Mouse (Mus musculus): ENCODE measurements around the gene Pgm2. TPM values are rescaled to one million over a fixed set of nuclear protein-coding genes. Genes with fewer than 3 reads are reported as not detected.

Pgm2 gene
- polyA plus RNA-seq, 1 experiment from 2014 or later = 35.2 TPM

DNA sequence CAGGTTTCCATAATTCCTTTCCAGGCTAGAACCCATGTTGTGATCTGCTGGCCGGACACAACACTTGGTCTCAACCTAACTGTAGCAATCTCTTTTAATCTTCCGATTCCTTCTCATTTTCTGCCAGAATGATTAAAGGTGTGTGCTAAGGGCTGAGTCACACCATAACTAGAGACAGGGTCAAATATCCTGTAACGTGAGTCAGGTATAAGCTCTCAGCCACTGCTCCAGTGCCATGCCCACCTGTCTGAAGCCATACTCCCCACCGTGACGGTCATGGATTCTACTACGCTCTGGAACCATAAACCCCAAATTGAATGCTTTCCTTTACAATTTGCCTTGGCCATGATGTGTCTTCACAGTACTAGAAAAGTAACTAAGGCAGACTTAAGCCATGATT is 36.5 kb upstream of the Pgm2 start:
- WGBS = 93% methylated on average over 6 of the region's 6 CpGs
- no peak for DNase-seq (ENCODE audit: low spot score)
- no peaks in the 10 kb centered on the region for H3K36me3 ChIP-seq (ENCODE audit: control insufficient read depth, insufficient read depth, low read length)
- H3K4me1 ChIP-seq (replicated peaks; ENCODE audit: control insufficient read depth, insufficient read depth, low read length) = no peaks in the 10 kb centered on the region
- no peak for ATAC-seq (replicated peaks; ENCODE audit: low FRiP score, low TSS enrichment, low read depth)
- no peak overlapping the region for H3K9ac ChIP-seq (ENCODE audit: low read length)
- H3K27ac ChIP-seq (ENCODE audit: low read depth) = no peak overlapping the region
- H3K4me3 ChIP-seq (ENCODE audit: low read depth, low read length) = no peak overlapping the region
- H3K9me3 ChIP-seq (ENCODE audit: control insufficient read depth, low read length) = peaks cover 3% of the 10 kb centered on the region; the same call in 1 of the 2 replicates
- H3K4me2 ChIP-seq (ENCODE audit: low read length) = no peak overlapping the region
- no peaks in the 10 kb centered on the region for H3K27me3 ChIP-seq (replicated peaks; ENCODE audit: control insufficient read depth, insufficient read depth, low read length)

DNA sequence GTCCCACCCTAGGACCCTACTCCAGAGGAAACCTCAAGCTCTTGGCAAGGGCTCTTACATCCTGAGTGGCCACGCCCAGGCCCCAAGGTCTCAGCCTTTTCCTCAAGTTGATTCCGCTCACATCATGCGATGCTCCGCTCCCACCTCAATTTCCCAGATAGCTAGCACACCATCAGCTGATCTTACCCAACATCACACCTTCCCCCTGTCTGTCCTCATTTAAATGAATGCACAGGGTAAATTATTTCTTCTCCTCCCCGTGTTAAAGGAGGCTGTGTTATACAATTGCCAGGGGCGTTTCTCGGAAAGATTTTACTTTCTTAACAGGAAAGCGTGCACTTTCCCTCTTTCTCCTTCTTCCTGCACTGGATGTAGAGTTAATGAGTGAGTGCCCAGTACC is 31.9 kb upstream of the Pgm2 start:
- DNase-seq (ENCODE audit: low spot score) (no peak), ATAC-seq (replicated peaks; ENCODE audit: low FRiP score, low TSS enrichment, low read depth) (no peak)
- Histone ChIP-seq H3K36me3 (ENCODE audit: control insufficient read depth, insufficient read depth, low read length) (no peaks in the 10 kb centered on the region), H3K27me3 (replicated peaks; ENCODE audit: control insufficient read depth, insufficient read depth, low read length) (no peaks in the 10 kb centered on the region), H3K9me3 (ENCODE audit: control insufficient read depth, low read length) (no peaks in the 10 kb centered on the region), H3K4me3 (ENCODE audit: low read depth, low read length) (no peak overlapping the region), H3K27ac (ENCODE audit: low read depth) (no peak overlapping the region), H3K4me2 (ENCODE audit: low read length) (no peak overlapping the region), H3K9ac (ENCODE audit: low read length) (no peak overlapping the region), H3K4me1 (replicated peaks; ENCODE audit: control insufficient read depth, insufficient read depth, low read length) (no peaks in the 10 kb centered on the region)
- 94% methylated on average over 8 of the region's 8 CpGs for WGBS

DNA sequence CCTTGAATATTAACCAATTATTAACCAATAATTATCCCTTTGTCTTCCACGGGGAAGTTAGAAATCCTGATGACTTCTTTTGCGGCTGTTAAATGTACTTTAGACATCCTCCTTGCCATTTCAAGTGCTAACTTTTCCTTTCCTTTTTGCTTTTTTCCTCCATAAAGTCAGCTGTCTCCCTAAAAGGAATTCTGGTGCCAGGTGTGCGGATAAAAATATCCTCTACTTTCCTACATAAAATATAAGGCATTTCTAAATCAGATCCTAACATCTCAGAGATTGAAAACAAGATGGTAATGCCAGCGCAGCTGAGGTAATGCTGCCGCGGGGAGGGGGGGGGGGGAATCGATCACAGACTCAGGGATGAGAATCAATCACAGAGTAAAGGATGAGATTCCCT is 31.1 kb upstream of the Pgm2 start:
- ATAC-seq (replicated peaks; ENCODE audit: low FRiP score, low TSS enrichment, low read depth) (no peak), DNase-seq (ENCODE audit: low spot score) (no peak)
- no peaks in the 10 kb centered on the region for H3K4me1 ChIP-seq (replicated peaks; ENCODE audit: control insufficient read depth, insufficient read depth, low read length)
- H3K36me3 ChIP-seq (ENCODE audit: control insufficient read depth, insufficient read depth, low read length) = no peaks in the 10 kb centered on the region
- H3K9ac ChIP-seq (ENCODE audit: low read length) = no peak overlapping the region
- no peaks in the 10 kb centered on the region for H3K27me3 ChIP-seq (replicated peaks; ENCODE audit: control insufficient read depth, insufficient read depth, low read length)
- H3K27ac ChIP-seq (ENCODE audit: low read depth) = no peak overlapping the region
- no peaks in the 10 kb centered on the region for H3K9me3 ChIP-seq (ENCODE audit: control insufficient read depth, low read length)
- H3K4me3 ChIP-seq (ENCODE audit: low read depth, low read length) = no peak overlapping the region
- WGBS = 81% methylated on average over 7 of the region's 7 CpGs
- no peak overlapping the region for H3K4me2 ChIP-seq (ENCODE audit: low read length)

DNA sequence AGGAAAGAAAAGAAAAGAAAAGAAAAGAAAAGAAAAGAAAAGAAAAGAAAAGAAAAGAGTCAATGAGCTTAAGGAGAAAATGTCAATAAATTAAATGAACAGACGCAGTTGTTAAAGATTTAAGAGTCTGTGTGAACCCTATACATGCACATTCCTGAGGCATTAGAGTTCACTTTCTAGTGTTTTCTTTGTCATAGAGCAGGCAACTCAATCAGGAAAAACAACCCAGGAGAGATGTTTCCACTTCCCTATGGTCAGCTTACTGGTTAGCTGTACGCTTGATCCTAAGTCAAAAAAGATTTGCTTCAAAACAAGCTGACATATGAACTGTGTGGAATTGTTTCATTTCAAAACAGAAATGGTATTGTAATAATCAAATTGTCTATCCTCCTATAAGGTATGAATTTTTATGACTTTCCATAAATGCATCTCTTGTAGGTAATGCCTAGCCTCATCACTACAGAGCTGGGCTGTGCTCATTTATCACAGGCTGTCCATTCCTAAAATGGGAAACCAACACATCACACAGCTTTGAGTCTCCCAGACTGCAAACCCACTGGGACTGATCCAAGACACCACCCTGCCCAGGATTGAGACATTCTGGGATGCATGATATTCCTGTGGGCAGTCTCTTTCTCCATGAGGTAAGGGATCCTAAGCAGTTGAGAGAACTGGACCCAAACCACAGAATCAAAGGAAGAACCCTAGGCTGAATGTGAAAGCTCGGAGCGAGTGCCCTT is 29.7 kb upstream of the Pgm2 start:
- Histone ChIP-seq H3K36me3 (ENCODE audit: control insufficient read depth, insufficient read depth, low read length) (no peaks in the 10 kb centered on the region), H3K4me2 (ENCODE audit: low read length) (no peak overlapping the region), H3K27me3 (replicated peaks; ENCODE audit: control insufficient read depth, insufficient read depth, low read length) (no peaks in the 10 kb centered on the region), H3K9me3 (ENCODE audit: control insufficient read depth, low read length) (no peaks in the 10 kb centered on the region), H3K4me3 (ENCODE audit: low read depth, low read length) (no peak overlapping the region), H3K27ac (ENCODE audit: low read depth) (no peak overlapping the region), H3K4me1 (replicated peaks; ENCODE audit: control insufficient read depth, insufficient read depth, low read length) (no peaks in the 10 kb centered on the region), H3K9ac (ENCODE audit: low read length) (no peak overlapping the region)
- no peak for DNase-seq (ENCODE audit: low spot score)
- WGBS = 75% methylated on average over 4 of the region's 4 CpGs
- ATAC-seq (replicated peaks; ENCODE audit: low FRiP score, low TSS enrichment, low read depth) = no peak

GRCm38 (mm10) chr5:64063622-64064355 is 29.0 kb upstream of the Pgm2 start:
- ATAC-seq (replicated peaks; ENCODE audit: low FRiP score, low TSS enrichment, low read depth) (no peak), DNase-seq (ENCODE audit: low spot score) (no peak)
- H3K4me3 ChIP-seq (ENCODE audit: low read depth, low read length) = no peak overlapping the region
- H3K9me3 ChIP-seq (ENCODE audit: control insufficient read depth, low read length) = no peaks in the 10 kb centered on the region
- no peak overlapping the region for H3K9ac ChIP-seq (ENCODE audit: low read length)
- WGBS = 72% methylated on average over 11 of the region's 11 CpGs
- H3K27me3 ChIP-seq (replicated peaks; ENCODE audit: control insufficient read depth, insufficient read depth, low read length) = no peaks in the 10 kb centered on the region
- H3K4me1 ChIP-seq (replicated peaks; ENCODE audit: control insufficient read depth, insufficient read depth, low read length) = no peaks in the 10 kb centered on the region
- H3K4me2 ChIP-seq (ENCODE audit: low read length) = no peak overlapping the region
- H3K36me3 ChIP-seq (ENCODE audit: control insufficient read depth, insufficient read depth, low read length) = no peaks in the 10 kb centered on the region
- H3K27ac ChIP-seq (ENCODE audit: low read depth) = no peak overlapping the region

DNA sequence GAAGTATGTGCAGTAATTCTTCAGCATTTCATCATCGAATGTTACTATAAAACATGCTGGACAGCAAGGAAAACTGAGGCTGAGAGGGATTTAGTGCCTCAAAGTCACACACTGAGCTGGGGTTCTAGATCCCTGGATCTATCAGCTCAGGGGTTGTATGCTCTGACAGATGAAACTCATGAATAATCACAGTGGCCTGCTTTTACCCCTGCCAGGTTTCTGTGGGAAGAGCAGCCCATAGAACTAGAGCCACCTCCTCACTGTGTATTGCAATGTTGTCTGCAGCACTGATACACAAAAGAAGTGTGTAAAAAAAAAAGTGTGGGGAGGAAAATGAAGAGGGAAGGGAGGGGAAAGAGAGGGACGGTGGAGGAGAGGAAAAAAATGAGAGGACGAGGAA is 28.3 kb upstream of the Pgm2 start:
- ATAC-seq (replicated peaks; ENCODE audit: low FRiP score, low TSS enrichment, low read depth) (no peak), DNase-seq (ENCODE audit: low spot score) (no peak)
- no peak overlapping the region for H3K9ac ChIP-seq (ENCODE audit: low read length)
- WGBS = 76% methylated on average over 3 of the region's 3 CpGs
- H3K4me2 ChIP-seq (ENCODE audit: low read length) = no peak overlapping the region
- H3K9me3 ChIP-seq (ENCODE audit: control insufficient read depth, low read length) = no peaks in the 10 kb centered on the region
- no peaks in the 10 kb centered on the region for H3K36me3 ChIP-seq (ENCODE audit: control insufficient read depth, insufficient read depth, low read length)
- no peaks in the 10 kb centered on the region for H3K4me1 ChIP-seq (replicated peaks; ENCODE audit: control insufficient read depth, insufficient read depth, low read length)
- H3K27me3 ChIP-seq (replicated peaks; ENCODE audit: control insufficient read depth, insufficient read depth, low read length) = no peaks in the 10 kb centered on the region
- H3K4me3 ChIP-seq (ENCODE audit: low read depth, low read length) = no peak overlapping the region
- no peak overlapping the region for H3K27ac ChIP-seq (ENCODE audit: low read depth)

DNA sequence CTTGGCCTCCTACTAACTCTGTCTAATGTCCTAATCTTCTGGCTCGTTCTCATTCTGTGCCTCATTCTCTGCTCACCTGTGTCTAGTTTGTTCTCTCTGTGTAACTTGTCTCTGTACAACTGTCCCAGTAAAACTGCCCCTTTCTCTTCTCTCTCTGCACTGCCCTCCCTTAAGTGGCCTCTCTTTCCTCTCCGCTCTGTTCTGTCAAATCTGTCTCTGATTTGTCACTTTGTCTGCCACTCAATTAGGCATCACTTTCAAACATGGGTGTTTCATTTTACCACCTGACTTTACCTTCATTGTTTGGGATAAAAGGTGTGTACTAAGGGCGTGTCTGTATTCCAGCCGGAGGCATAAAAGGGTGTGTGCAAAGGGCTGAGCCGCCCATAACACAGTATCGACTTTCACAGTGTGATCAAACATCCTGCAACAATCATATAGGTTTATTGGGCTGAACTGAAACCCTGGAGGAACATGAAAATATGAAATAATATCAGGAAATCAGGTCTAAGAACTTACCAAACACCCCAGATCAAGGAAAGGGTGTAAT is 27.2 kb upstream of the Pgm2 start:
- Histone ChIP-seq H3K9me3 (ENCODE audit: control insufficient read depth, low read length) (no peaks in the 10 kb centered on the region), H3K9ac (ENCODE audit: low read length) (no peak overlapping the region), H3K4me1 (replicated peaks; ENCODE audit: control insufficient read depth, insufficient read depth, low read length) (no peaks in the 10 kb centered on the region), H3K27ac (ENCODE audit: low read depth) (no peak overlapping the region), H3K27me3 (replicated peaks; ENCODE audit: control insufficient read depth, insufficient read depth, low read length) (no peaks in the 10 kb centered on the region), H3K36me3 (ENCODE audit: control insufficient read depth, insufficient read depth, low read length) (no peaks in the 10 kb centered on the region), H3K4me2 (ENCODE audit: low read length) (no peak overlapping the region), H3K4me3 (ENCODE audit: low read depth, low read length) (no peak overlapping the region)
- 73% methylated on average over 6 of the region's 6 CpGs for WGBS
- ATAC-seq (replicated peaks; ENCODE audit: low FRiP score, low TSS enrichment, low read depth) (no peak; the same call in 1 of the 2 replicates), DNase-seq (ENCODE audit: low spot score) (no peak)

DNA sequence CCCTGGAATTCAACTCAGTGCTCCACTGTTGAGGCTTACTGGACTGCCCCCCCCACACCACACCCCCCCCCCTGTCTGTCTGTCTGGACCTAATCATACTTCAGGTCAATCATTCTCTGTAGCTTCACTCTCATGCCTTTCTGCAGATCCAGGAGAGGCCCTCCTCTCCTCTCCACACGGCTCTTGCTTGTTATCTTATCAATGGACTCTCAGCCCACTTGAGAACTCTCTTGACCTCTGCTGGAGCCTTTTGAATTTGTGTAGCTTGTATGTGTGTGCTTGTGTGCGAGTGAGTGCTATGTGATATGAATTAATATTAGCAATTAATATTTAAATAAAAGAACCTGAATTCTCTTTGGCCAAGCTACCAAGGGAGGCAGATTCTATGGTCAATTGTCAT is 26.6 kb upstream of the Pgm2 start:
- 60% methylated on average over 2 of the region's 2 CpGs for WGBS
- no peak overlapping the region for H3K9ac ChIP-seq (ENCODE audit: low read length)
- ATAC-seq (replicated peaks; ENCODE audit: low FRiP score, low TSS enrichment, low read depth) = peak; percentile 25; the same call in 1 of the 2 replicates

More for the DNA sequence above, 26.6 kb upstream of the Pgm2 start:
- Histone ChIP-seq H3K4me2 (ENCODE audit: low read length) (no peak overlapping the region), H3K9me3 (ENCODE audit: control insufficient read depth, low read length) (no peaks in the 10 kb centered on the region), H3K4me3 (ENCODE audit: low read depth, low read length) (no peak overlapping the region), H3K4me1 (replicated peaks; ENCODE audit: control insufficient read depth, insufficient read depth, low read length) (no peaks in the 10 kb centered on the region), H3K27ac (ENCODE audit: low read depth) (no peak overlapping the region), H3K27me3 (replicated peaks; ENCODE audit: control insufficient read depth, insufficient read depth, low read length) (no peaks in the 10 kb centered on the region), H3K36me3 (ENCODE audit: control insufficient read depth, insufficient read depth, low read length) (no peaks in the 10 kb centered on the region)
- DNase-seq (ENCODE audit: low spot score) = no peak
